Mouse (Mus musculus): ENCODE measurements around the gene Cdh15.
A peak's percentile ranks its signal among the peaks of the same experiment; 100 is the strongest.

Cdh15 gene

DNA sequence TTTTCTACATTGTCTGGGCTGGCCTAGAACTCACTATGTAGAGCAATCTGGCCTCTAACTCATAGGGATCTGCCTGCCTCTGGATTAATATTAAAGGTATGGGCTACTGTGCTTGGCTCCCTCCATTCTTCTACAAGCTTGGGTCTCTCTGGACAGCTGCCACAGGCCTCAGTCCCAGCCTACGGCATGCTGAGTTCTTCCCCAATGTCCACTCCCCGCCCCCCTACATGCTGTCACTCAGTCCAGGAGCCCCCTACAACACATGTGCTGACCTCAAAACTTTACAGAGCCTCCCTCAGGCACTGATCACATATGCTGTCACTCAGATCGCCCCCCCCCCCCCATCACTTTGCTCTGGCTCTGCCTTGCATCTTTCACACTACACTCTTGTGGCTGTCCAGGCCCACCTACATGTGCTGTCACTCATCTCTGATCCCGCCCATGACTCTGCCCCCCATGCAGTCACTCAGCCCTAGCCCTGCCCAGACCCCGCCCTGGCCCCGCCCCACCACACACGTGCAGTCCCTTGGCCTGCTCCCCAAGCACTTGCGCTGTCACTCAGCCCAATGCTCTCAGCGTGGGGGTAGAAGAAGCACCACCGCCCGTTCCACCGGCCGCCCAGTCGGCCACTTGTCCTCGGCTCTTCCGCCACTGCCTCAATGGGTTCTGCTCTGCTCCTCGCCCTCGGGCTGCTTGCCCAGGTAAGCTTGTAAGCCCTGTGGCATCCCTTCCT lies at the start of gene Cdh15:
Gene Cdh15, plus strand, starts transcription at position 138 of the 733 bp plus-strand sequence.
- peak; percentile 29 for DNase-seq (ENCODE audit: low read depth)

DNA sequence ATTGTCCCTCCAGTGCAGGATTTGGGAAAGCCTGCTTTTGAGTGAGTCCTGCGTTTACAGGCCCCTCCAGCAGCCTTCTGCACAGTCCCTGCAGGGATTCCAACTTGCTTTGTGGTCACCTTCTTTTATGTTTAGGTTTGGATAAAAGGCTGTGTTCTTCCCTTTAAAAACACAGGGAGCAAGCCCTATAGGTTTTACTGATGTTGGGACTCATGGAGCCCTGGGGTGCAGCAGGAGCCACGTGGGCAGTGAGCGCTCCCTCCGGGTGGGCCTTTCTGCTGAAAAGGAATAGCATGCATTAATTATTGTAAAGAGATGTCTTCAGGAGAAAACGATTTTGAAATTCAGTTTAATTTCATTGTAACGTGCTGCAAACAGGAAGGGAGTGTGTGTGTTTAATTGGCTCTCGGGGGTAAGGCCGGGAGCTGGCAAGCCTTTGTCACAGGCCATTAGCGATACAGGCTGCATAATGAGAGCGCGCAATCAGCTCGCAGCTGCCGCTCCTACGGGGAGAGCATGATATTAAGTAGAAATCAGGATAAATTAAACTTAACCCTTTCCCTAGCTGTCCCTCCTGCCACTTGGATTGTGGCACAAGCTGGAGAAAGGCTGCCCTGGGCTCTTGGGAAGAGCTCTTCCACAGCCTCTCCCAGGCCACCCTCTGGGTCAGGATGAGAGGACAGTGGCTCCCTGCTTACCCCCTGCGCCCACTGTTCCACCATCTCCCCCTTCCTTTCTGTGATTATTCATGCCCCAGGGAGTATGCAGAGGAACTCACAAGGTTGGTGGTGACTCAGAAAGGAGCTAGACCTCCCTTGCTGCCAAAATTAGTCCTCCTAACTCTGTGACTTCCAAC lies 43.6 kb upstream of the Cdh15 start:
- DNase-seq (ENCODE audit: low read depth): peak; percentile 61

DNA sequence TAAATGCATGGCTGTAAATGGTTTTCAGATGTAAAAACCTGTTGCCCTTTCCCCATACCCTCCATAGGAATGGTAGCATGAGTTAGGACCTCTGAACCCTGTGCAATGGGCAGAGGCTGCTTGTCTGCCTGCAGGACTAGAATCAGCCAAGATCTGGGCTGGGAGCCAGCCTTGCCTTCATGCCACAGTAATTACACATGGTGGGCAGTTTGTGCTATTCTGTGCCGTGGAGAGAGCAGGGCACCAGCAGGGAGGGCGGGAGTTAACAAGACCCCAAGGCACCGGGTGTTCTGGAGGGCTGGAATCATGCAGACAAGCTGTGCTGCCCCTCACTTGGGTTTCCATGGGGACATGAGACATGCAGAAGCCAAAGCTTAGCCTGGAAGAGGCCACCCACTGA lies 42.4 kb upstream of the Cdh15 start:
- DNase-seq (ENCODE audit: low read depth): peak; percentile 65

DNA sequence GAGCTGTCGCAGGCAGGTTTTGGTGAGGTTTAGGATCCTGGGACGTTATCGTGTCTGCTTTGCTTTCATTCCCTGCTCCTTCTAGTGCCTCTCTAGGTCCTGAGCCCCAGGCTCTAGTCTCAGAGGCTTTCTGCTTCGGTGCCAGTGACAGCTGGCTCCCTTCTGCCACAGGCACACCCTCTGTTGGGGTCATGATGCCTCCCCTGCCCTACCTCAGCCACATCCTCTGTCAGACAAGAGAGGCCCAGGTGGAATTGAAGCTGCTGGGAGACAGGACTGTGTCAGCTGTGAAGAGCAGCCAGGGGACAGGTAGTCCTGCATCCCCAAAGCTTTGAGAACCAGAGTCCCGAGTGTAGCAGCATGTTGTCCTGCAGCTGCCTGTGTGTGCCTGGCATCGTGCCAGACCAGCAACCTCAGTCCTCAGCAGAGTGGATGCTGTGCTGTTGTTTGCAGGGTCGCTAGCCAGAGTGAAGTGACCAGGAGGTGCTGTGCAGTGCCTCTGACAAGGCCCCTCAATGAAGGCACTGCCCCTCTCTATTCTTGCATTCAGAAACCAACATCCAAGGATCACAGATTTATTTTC lies 40.7 kb upstream of the Cdh15 start:
- no peak for DNase-seq (ENCODE audit: low read depth)

DNA sequence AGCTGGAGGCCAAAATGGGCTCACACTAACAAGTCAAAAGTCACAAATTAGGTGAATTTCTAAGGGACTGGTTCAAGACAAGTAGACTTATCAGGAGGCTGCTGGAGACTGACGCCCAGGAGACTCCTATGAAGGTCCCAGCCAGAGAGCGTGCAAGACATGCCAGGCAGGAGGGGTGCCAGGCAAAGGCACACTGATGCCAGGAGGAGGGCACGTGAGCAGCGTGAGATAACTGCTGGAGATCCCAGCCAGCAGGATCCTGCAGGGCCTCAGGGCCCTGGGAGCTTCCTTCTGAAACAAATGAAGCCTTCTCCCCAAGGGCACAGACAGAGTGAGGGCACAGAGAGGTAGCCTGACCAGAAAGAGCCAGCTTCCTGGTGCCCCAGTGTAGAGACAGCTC lies 39.9 kb upstream of the Cdh15 start:
- DNase-seq (ENCODE audit: low read depth): no peak

DNA sequence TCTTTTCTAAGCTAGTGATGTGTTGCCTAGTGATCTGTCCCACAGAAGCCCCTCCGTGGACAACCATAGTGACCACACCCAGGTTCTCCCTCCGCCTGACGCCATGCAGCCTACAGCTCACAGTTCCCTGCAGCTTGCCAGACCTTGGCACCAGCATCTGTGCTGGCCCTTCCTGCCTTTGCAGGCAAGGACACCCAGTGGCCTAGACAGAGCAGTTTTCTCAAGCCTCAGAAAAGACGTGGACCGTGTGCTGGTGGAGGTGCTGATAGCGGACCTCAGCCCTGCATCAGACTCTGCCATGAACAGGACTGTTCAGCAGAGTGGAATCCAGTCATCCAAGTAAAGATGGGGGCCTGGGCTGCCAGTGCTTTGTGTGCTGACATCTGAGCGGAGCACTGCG lies 37.4 kb upstream of the Cdh15 start:
- no peak for DNase-seq (ENCODE audit: low read depth)

DNA sequence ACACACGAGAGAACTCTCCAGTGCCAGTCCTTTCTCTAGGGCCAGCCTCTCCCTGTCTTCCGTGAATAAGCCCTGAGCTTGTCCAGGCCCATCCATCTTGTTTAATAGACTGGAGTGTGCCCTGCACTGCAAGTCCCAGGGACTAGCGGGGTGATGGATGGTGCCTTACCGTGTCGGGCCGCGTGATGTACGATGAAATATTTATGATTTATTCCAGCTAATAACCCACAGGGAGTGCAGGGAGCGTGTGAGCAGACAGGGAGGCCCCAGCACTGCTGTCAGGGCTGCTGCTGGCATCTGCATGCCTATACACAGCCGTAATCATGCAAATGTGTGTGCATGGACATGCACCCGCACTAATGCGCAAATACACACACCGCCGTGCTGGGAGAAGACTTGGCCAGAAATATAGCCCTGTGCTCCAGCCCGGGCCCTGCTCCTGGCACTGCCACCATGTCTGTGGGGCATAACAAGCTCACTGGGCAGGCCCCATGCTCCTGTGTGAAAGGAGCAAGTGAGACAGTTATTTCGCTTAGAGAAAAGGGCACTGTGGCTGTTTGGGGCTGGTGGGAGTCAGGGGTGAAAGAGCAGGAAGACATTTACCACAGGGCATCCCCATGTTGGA lies 35.8 kb upstream of the Cdh15 start:
- no peak for DNase-seq (ENCODE audit: low read depth)

DNA sequence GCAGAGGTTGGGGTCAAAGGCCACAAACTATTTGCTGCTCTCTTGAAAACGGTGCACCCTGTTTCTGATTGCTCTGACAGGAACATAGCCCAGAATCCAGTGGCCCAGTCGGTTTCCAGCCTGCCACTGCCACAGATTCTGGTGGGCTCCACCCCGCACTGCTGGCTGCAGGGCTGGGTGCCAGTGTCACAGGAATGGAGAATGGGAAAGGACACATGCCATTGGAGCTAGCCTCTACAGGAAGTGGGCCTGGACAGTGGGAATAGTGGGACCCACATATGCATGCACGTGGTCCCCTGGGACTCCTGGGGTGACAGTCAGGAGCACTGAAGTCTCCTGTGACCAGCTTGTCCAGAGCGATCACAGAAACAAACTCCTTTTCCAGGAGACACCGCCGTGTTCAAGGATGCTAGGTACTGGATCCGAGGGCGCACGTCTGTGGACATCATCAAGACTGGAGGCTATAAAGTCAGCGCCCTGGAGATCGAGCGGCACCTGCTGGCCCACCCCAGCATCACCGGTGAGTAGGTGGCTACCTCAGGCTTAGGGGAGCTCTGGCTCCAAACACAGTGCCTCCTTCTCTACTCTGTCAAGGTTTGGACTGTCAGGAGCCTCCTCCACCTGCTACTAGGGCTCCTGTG lies 35.0 kb upstream of the Cdh15 start:
- no peak for DNase-seq (ENCODE audit: low read depth)

DNA sequence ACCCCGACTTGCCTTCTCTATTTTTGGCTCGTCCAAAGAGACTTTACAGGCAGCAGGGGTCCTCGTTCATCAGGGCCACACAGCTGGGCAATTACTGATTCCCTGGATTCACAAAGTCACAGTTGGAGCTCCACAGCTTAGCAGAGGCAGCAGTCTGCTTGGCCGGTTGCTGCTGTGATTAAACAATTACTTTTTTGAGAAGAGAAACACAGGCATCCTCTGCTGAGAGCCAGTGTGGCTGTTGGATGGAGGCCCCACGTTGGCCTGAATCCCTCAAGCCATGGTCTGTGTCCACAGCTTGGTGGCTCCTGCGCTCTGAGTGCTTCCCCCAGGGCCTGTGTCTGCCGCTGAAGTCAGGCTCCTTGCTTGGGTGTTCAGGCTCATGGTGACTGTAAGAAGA lies 33.2 kb upstream of the Cdh15 start:
- DNase-seq (ENCODE audit: low read depth): no peak

DNA sequence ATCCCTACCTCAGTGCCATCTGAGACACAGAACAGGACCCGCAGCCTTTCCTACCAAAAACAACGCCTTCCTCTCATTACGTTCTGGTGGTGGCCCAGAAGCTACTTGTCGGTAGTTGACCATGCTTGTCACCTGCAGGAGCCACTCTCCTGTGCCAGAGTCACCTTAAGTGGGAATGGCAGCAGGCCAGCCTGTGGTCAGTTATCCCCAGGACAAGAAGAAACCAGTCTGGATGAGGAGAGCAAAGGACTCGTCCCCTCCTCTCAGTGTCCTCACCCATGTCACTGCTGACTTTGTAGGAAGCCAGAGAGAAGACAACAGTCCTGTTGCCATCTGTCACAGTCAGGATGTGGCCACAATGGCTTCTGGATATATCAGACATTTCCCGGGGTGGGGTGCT lies 30.8 kb upstream of the Cdh15 start:
- DNase-seq (ENCODE audit: low read depth): no peak

DNA sequence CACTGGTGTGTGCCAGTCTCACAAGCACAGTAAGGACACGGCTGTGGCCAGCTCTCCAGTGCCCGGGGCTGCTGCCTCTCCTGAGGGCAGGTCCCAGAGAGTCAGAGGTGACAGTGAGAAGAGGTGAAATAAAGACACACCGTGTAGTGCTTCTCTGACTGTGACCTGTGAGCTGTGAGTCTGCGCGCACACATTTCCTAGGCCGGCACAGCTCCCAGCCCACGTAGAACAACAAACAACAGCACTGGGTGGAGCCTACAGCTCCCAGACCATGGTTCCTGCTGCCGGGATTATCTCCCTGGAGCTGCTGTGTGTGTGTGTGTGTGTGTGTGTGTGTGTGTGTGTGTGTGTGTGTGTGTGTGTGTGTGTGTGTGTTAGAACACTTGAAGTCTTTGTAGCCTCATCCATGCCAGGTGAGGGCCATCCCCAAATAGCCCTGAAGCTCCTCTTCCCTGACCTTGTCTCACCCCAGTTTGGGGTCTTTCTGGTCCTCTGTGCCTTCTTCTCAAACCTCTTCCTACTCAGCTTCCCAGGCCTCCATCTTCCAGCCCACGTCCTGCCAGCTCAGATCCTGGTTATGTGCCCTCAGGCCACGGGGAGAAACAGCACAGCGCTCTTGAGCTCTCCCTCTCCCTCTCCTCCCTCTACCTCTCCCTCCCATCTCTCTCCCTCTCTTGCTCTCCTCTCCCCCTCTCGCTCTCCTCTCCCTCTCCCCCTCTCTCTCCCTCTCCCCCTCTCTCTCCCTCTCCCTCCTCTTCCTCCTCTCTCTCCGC lies 29.9 kb upstream of the Cdh15 start:
- DNase-seq (ENCODE audit: low read depth): peak; percentile 66

DNA sequence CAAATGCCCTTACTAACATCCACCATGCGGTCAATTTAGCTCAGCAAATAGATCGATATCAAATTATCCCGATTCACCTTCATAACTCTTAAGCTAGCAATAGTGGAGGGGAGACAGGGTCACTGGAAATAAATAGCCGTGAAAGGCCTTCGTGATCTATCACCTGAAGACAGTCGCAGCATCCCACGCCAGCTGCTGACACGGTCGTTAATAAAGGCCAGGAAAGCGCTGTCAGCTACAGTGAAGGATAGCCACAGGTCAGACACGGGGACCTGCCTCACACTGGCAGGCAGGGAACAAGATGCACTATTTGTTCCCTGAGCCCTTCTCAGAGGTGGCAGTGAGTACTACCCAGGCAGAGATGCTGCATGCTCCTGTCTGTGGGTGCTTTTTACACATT lies 28.0 kb upstream of the Cdh15 start:
- no peak for DNase-seq (ENCODE audit: low read depth)

DNA sequence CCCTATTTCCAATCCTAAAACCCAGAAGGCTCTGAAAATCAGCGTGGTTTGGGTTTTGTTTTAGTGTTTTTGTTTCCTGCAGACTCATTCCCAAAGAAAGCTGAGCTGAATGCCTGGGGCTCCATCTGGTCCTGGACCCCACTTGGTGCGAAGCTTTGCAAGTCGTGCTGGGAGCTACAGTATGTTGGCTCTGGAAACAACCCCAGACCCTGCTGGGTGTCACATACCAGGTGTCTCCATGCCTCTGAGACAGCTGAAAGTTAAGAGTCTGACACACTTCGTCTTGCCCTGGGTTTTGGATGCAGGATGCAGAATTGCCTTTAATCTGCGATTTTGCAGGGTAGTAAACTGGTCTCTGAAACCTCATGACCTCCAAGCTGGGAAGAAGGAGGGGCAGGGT lies 23.2 kb upstream of the Cdh15 start:
- peak; percentile 13 for DNase-seq (ENCODE audit: low read depth)

DNA sequence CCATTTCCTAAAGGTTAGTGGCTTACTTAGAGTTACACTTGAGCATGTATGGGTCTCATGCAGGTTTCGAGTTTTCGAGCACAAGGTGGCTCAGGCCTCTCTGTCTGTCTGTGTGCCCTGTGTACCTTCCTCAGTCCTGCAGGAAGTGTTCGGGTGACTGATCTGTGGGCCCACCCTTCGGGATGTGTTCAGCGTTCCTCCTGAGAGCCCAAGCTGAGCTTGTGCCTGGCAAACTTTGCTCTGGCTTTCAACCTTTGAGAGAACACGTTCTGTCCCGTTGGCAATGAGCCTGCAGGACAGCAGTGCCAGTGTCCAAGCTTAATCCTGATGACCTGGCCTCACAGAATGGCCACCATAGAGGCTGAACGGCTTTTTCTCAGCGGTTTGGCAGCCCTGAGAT lies 22.8 kb upstream of the Cdh15 start:
- no peak for DNase-seq (ENCODE audit: low read depth)

DNA sequence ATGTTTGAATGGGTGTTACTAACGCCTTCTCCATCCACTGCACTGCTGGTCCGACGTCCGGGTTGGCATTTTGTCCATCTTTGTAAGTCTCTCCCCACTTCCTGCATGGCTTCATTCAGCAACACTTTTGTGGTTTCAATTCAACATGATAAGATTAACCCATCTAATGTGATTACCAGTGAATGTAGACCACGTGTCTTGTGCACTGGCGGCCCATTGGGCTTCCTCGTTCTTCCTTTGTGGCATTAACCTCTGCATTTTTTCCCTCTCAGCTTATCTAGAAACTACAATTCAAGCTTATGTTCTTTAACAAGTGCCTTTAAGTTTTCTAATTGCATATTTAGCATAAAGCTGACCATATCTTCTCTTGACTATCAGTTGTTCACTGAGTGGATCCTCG lies 22.4 kb upstream of the Cdh15 start:
- no peak for DNase-seq (ENCODE audit: low read depth)

DNA sequence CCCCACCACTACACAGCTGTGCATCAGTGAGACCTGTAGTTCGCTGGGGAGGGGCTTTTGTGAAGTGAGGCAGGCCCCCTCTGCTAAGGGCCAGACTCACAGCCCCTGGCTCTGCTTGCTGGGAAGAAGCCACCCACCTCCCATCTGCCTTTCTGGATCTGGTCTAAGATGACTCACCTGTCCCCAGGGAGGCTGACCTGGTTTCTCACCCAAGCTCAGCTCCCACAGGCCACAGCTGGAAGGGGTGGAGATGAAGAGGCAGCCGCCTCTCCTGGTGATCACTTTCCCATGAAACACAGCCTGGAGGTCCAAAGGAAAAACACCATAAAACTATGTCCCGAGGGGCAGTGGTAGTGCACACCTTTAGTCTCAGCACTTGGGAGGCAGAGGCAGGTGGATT lies 18.4 kb upstream of the Cdh15 start:
- DNase-seq (ENCODE audit: low read depth): peak; percentile 55

DNA sequence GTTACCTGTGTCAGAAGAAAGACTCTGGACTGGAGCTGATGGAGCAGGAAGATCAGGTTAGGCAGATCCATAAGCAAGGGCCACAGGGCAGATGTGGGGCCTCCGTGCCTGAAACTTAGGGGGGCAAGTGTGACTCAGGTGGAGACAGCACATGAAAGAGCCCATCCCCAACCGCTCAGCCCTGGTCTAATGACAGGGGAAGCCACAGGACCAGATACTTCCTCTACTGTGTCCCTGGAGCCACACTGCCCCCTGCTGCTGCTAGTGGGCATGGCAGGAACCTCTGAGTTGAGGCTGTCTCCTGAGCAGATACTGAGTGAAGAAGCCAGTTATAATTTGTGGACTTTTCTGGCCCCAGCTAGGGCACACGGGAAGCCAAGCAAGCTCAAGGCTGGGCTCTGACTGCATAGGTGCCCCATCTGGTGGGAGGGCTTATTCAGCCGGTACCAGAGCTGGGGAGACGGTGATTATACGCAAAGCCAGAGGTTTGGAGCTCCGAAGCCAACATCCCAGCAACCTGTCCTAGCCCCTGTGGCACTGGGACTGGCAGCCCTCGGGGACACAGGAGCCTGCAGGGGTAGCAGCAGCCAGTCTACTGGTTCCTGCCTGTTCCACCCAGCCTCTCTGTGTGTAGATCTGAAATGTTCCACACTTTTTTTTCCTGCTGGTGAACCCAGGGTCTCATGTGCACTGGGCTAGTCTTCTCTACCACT lies 17.3 kb upstream of the Cdh15 start:
- peak; percentile 93 for DNase-seq (ENCODE audit: low read depth)

DNA sequence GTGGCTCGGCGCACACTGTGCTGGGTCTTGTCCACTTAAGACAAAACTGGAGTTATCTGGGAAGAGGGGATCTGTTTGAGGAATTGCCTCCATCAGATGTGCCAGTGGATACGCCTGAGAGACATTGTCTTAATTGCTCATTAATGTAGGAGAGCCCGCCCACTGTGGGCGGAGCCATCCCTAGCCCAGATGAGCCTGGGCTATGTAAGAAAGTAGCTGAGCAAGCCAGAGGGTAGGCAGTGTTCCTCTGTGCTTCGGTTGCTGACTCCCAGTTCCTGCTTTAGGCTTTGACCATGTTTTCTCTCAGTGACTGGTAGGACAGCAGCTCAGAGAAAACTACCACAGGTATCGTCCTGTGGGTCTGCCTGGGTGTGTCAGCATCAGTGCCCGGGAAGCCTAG lies 13.3 kb upstream of the Cdh15 start:
- DNase-seq (ENCODE audit: low read depth): no peak

DNA sequence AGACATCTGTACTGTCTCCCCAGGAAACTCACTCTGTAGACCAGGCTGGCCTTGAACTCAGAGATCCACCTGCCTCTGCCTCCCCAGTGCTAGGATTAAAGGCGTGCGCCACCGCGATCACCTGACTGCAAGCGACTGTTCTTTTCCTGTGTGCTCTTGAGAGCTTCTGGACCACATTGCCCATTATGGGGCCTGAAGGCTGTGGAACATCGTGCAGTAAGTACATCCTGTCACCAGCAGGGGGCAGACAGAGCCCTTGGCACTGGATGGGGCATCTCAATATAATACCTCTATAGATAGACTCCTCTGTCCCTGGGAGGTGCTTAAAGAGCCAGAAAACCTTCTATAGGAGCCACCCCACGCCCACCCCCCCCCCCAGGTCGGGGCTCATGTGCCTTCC lies 12.8 kb upstream of the Cdh15 start:
- DNase-seq (ENCODE audit: low read depth): peak; percentile 94

DNA sequence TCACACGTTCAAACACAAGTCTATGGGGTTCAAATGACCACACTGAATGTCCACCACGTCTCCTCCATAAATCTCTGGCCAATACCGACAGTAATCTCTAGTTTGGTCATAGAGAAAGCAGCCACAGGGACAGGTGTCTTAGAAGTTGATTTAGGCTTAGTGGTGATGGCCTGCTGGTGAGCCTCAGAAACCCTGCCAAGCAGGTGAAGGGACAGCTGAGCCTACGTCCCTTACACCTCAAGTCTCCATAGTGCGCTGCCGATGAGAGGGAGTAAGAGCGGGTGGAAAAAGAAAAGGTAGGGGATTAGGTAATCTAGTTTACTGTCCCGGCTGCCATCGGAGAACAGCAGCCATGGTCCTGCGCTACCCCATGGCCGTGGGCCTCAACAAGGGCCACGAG lies 11.6 kb upstream of the Cdh15 start:
- DNase-seq (ENCODE audit: low read depth): no peak

DNA sequence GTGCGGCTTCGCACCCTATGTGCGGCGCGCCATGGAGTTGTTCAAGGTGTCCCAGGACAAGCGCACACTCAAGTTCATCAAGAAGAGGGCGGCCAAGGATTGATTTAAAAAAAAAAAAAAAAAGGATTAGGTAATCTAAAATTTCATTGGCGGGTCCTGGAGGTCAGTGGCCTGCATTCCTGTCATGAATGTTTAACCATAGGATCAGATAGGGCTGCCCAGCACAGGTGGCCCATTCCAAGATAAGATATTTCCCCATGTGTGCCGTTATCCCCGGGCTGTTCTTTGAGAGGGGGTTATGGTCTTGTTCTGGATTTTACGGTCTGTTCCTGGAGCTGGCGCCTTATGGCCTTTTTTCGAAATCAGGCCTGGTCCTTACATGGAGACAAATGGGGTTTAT lies 11.1 kb upstream of the Cdh15 start:
- no peak for DNase-seq (ENCODE audit: low read depth)
